Mouse (Mus musculus) myocyte (in vitro differentiated cells): Measurements from ENCODE around the gene Psors1c2.

Experiments used
- E2F4 ChIP-seq: IDR thresholded peaks from one replicate; pipeline ENCODE4 v1.6.1; 2011; ENCODE audit warnings: mild to moderate bottlenecking, control low read depth, moderate library complexity; ENCODE audit not compliant: insufficient read depth
- MAX ChIP-seq: IDR thresholded peaks from one replicate; pipeline ENCODE4 v1.6.1; 2011; ENCODE audit warnings: low read depth, mild to moderate bottlenecking, control low read depth
- MYOG ChIP-seq, 3 experiments: IDR thresholded peaks; one replicate each; pipeline ENCODE4 v1.6.1; 2011; ENCODE audit warnings: control low read depth in 2 of 3, low read depth in 2 of 3, mild to moderate bottlenecking in 2 of 3; ENCODE audit not compliant: insufficient read length in 2 of 3, control insufficient read depth in 1 of 3, insufficient read depth in 1 of 3
- POLR2A ChIP-seq: IDR thresholded peaks from one replicate; pipeline ENCODE4 v1.6.1; 2011; ENCODE audit warnings: low read depth, mild to moderate bottlenecking, control low read depth, moderate library complexity; ENCODE audit not compliant: insufficient read length
- SRF ChIP-seq: IDR thresholded peaks from one replicate; pipeline ENCODE4 v1.6.1; 2011; ENCODE audit warnings: low read depth; ENCODE audit not compliant: control insufficient read depth, insufficient read length
- TCF12 ChIP-seq: IDR thresholded peaks from one replicate; pipeline ENCODE4 v1.6.1; 2011; ENCODE audit warnings: mild to moderate bottlenecking, control low read depth; ENCODE audit not compliant: poor library complexity, insufficient read depth, severe bottlenecking
- TCF3 ChIP-seq: IDR thresholded peaks from one replicate; pipeline ENCODE4 v1.6.1; 2011; ENCODE audit warnings: low read depth, control low read depth; ENCODE audit not compliant: insufficient read length
- USF1 ChIP-seq: IDR thresholded peaks from one replicate; pipeline ENCODE4 v1.6.1; 2011; ENCODE audit warnings: low read depth, mild to moderate bottlenecking, control low read depth, moderate library complexity

GRCm38 (mm10) chr17:35556812-35557211, 23.8 kb downstream of the Psors1c2 start:
- no peak for TF ChIP-seq E2F4
- TF ChIP-seq USF1, result no peak
- TF ChIP-seq POLR2A, result no peak
- no peak for TF ChIP-seq MAX
- no peak for TF ChIP-seq SRF
- TF ChIP-seq MYOG (IDR thresholded peaks at IDR 0.05; ENCODE audit: control insufficient read depth in 1 of 3, insufficient read depth in 1 of 3, insufficient read length in 2 of 3, low read depth in 2 of 3), result no peak
- no peak for TF ChIP-seq TCF3
- TF ChIP-seq TCF12, result no peak
